20 mouse cellular contexts compared by ENCODE assay signal in genomic region chr11:71900816-71901215, GRCm38 (mm10).
A peak's percentile ranks its signal among the peaks of the same experiment; 100 is the strongest.
DNase-seq lines count a peak whose midpoint lies in the region; ATAC-seq and TF ChIP-seq lines count a peak whose summit lies in the region.
"Had no signal": no experiment of that assay in that cellular context is flagged by ENCODE, and none has a peak within 500 bp of the region (broad histone marks: within the 10 kb centered on the region; RNA-seq: fewer than 3 reads in every experiment).

No protein-coding gene starts in this region.

- no peak overlapping the region for H3K27ac ChIP-seq in liver, postnatal 0 days (ENCODE audit: low read depth)
- H3K27ac ChIP-seq: forebrain, embryonic 15.5 days; hindbrain, embryonic 13.5 days; kidney, embryonic 15.5 days had no signal

- ATAC-seq in liver, postnatal 0 days, result no peak
- ATAC-seq: forebrain, embryonic 15.5 days; Patski had no signal

- H3K4me2 ChIP-seq in liver, postnatal 0 days (ENCODE audit: low read depth, low read length), result no peak overlapping the region
- H3K4me2 ChIP-seq: forebrain, embryonic 15.5 days; hindbrain, embryonic 13.5 days; kidney, embryonic 15.5 days; liver, embryonic 11.5 days; midbrain, embryonic 11.5 days had no signal

- no peaks in the 10 kb centered on the region for H3K27me3 ChIP-seq in liver, postnatal 0 days (ENCODE audit: insufficient read depth, low read length)
- H3K27me3 ChIP-seq: forebrain, embryonic 15.5 days; hindbrain, embryonic 13.5 days; kidney, embryonic 15.5 days had no signal

- no peak overlapping the region for H3K9ac ChIP-seq in liver, postnatal 0 days (replicated peaks)
- H3K9ac ChIP-seq: forebrain, embryonic 15.5 days; hindbrain, embryonic 13.5 days; kidney, embryonic 15.5 days had no signal

- DNase-seq in adrenal gland, adult 8-10 months, result peak; percentile 8
- no peak for DNase-seq in adrenal gland, postnatal 25 days
- DNase-seq in Muller cell, postnatal 12 days (ENCODE audit: inconsistent ontology term), result peak; percentile 45
- peak; percentile 81 for DNase-seq in brain, adult 2 months (ENCODE audit: low read depth, low spot score)
- peak; percentile 63 for DNase-seq in cerebellum, adult 9-10 months
- no peak for DNase-seq in urinary bladder, postnatal 10 days (ENCODE audit: low spot score)
- DNase-seq in liver, postnatal 0 days, result no peak
- DNase-seq in heart, postnatal 36 days, result no peak
- DNase-seq: gastrocnemius, postnatal 36 days; kidney, adult 11 months; kidney, postnatal 36 days; lung, adult 18-20 months; lung, postnatal 10 days; thymus, postnatal 14 days had no signal

- no peak overlapping the region for H3K4me3 ChIP-seq in liver, postnatal 0 days (ENCODE audit: low read depth, low read length)
- H3K4me3 ChIP-seq: forebrain, embryonic 15.5 days; hindbrain, embryonic 13.5 days; kidney, embryonic 15.5 days had no signal

- H3K9me3 ChIP-seq in liver, postnatal 0 days (ENCODE audit: low read length), result no peaks in the 10 kb centered on the region
- H3K9me3 ChIP-seq: forebrain, embryonic 15.5 days; hindbrain, embryonic 13.5 days; kidney, embryonic 15.5 days had no signal

- intact Hi-C loops in heart, postnatal 36 days (cut with DNase I), result no loop called here

- no peak for TF ChIP-seq EP300 in liver, postnatal 0 days (IDR thresholded peaks at IDR 0.05; ENCODE audit: low read depth)

- no peak for TF ChIP-seq CTCF in liver, postnatal 0 days (IDR thresholded peaks at IDR 0.05; ENCODE audit: low read depth)

- H3K36me3 ChIP-seq in liver, postnatal 0 days (replicated peaks; ENCODE audit: insufficient read depth, low read length), result no peaks in the 10 kb centered on the region
- H3K36me3 ChIP-seq: forebrain, embryonic 15.5 days; hindbrain, embryonic 13.5 days; kidney, embryonic 15.5 days had no signal

- no peaks in the 10 kb centered on the region for H3K4me1 ChIP-seq in liver, postnatal 0 days (ENCODE audit: insufficient read depth)
- H3K4me1 ChIP-seq: kidney, embryonic 15.5 days had no signal

Comparison
In these comparisons a context has a peak if more than half of its experiments do, and no peak if none do; other contexts are left out.
1. DNase-seq: peak in adrenal gland, adult 8-10 months (single experiment), Muller cell, postnatal 12 days (single experiment), brain, adult 2 months (single experiment) and cerebellum, adult 9-10 months (single experiment); none in adrenal gland, postnatal 25 days (single experiment), urinary bladder, postnatal 10 days (single experiment), liver, postnatal 0 days (single experiment) and heart, postnatal 36 days (0 of 2).